Mouse (Mus musculus) ES-E14 (cell line): ENCODE measurements around the gene Dennd1a.

Source experiments
- CHD2 ChIP-seq: IDR thresholded peaks from 2 replicates; pipeline ENCODE4 v1.6.1; 2014; ENCODE audit warnings: mild to moderate bottlenecking, low read depth, low read length, inconsistent platforms
- HCFC1 ChIP-seq: IDR thresholded peaks from 2 replicates; pipeline ENCODE4 v1.6.1; 2012; ENCODE audit warnings: low read length, inconsistent platforms, borderline replicate concordance; ENCODE audit not compliant: insufficient read depth
- MAFK ChIP-seq: IDR thresholded peaks from 2 replicates; pipeline ENCODE4 v1.6.1; 2014; ENCODE audit warnings: mild to moderate bottlenecking, low read depth, low read length, inconsistent platforms; ENCODE audit not compliant: insufficient read depth
- ZC3H11A ChIP-seq: IDR thresholded peaks from 2 replicates; pipeline ENCODE4 v1.6.1; 2012; ENCODE audit warnings: low read depth, mild to moderate bottlenecking, inconsistent platforms, low read length, borderline replicate concordance
- ZNF384 ChIP-seq: IDR thresholded peaks from 2 replicates; pipeline ENCODE4 v1.6.1; 2012; ENCODE audit warnings: low read depth, low read length, inconsistent platforms

GRCm38 (mm10) chr2:37906261-37906660, 380.9 kb downstream of the Dennd1a start:
- TF ChIP-seq MAFK (no peak), HCFC1 (no peak), CHD2 (no peak), ZNF384 (no peak), ZC3H11A (no peak)
